Mouse (Mus musculus): ENCODE measurements around the gene Tmem151a. TPM values are rescaled to one million over a fixed set of nuclear protein-coding genes. Genes with fewer than 3 reads are reported as not detected.

Tmem151a gene
- polyA plus RNA-seq, 1 experiment: not detected

DNA sequence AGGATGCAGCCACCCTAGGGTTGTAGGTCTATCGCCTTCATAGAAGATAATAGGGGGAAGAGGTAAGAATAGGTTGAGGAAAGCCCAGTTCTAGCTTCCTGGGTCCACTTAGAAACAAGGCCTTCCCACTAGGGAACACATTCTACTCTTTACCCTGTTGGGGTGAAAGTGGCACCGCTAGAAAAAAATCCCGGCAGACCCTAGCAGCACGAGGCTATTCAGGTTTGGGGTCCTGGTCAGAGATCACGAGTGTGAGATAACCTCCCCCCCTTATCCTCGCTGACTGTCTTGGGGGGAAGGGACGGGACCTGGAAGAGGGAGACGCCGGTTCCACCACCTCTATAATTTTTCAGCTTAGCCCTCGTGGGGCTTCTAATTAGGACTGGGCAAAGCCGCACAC lies 14.3 kb downstream of the Tmem151a start:
- Histone ChIP-seq H3K27me3 (ENCODE audit: control insufficient read depth) (peaks cover 63% of the 10 kb centered on the region), H3K36me3 (ENCODE audit: control insufficient read depth) (no peaks in the 10 kb centered on the region), H3K4me3 (replicated peaks) (no peak overlapping the region), H3K9me3 (ENCODE audit: control insufficient read depth, low read length) (no peaks in the 10 kb centered on the region), H3K4me1 (ENCODE audit: control insufficient read depth) (peaks cover 67% of the 10 kb centered on the region)
- TF ChIP-seq TAL1 (IDR thresholded peaks at IDR 0.05; ENCODE audit: low read length) (no peak), GATA1 (IDR thresholded peaks at IDR 0.05; ENCODE audit: low read length) (no peak)

DNA sequence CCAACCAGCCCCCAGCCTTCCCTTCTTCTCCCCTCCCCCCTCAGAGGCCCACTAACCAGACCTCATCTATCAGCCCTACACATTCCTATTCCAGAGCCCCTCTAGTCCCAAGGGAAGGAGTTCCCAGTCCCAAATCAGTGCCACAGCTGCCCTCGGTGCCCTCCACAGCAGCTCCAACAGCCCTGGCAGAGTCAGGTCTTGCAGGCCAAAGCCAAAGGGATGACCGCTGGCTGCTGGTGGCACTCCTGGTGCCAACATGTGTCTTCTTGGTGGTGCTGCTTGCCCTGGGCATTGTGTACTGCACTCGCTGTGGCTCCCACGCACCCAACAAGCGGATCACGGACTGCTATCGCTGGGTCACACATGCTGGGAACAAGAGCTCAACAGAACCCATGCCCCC lies 15.4 kb downstream of the Tmem151a start:
- Histone ChIP-seq H3K4me1 (ENCODE audit: control insufficient read depth) (peaks cover 75% of the 10 kb centered on the region), H3K9me3 (ENCODE audit: control insufficient read depth, low read length) (no peaks in the 10 kb centered on the region), H3K4me3 (replicated peaks) (no peak overlapping the region), H3K36me3 (ENCODE audit: control insufficient read depth) (no peaks in the 10 kb centered on the region), H3K27me3 (ENCODE audit: control insufficient read depth) (peaks cover 57% of the 10 kb centered on the region)
- no peak for TF ChIP-seq GATA1 (IDR thresholded peaks at IDR 0.05; ENCODE audit: low read length)
- TF ChIP-seq TAL1 (IDR thresholded peaks at IDR 0.05; ENCODE audit: low read length): no peak

DNA sequence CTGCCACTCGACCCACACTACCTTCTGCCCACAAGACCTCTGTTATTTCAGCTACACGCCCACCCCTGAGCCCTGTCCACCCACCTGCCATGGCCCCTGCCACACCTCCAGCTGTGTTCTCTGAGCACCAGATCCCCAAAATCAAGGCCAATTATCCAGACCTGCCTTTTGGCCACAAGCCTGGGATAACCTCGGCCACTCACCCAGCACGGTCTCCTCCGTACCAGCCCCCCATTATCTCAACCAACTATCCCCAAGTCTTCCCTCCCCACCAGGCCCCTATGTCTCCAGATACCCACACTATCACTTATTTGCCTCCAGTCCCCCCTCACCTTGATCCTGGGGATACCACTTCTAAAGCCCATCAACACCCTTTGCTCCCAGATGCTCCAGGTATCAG lies 15.8 kb downstream of the Tmem151a start:
- Histone ChIP-seq H3K9me3 (ENCODE audit: control insufficient read depth, low read length) (no peaks in the 10 kb centered on the region), H3K4me3 (replicated peaks) (no peak overlapping the region), H3K27me3 (ENCODE audit: control insufficient read depth) (peaks cover 52% of the 10 kb centered on the region), H3K36me3 (ENCODE audit: control insufficient read depth) (no peaks in the 10 kb centered on the region), H3K4me1 (ENCODE audit: control insufficient read depth) (peaks cover 77% of the 10 kb centered on the region)
- TF ChIP-seq GATA1 (IDR thresholded peaks at IDR 0.05; ENCODE audit: low read length): no peak
- no peak for TF ChIP-seq TAL1 (IDR thresholded peaks at IDR 0.05; ENCODE audit: low read length)

DNA sequence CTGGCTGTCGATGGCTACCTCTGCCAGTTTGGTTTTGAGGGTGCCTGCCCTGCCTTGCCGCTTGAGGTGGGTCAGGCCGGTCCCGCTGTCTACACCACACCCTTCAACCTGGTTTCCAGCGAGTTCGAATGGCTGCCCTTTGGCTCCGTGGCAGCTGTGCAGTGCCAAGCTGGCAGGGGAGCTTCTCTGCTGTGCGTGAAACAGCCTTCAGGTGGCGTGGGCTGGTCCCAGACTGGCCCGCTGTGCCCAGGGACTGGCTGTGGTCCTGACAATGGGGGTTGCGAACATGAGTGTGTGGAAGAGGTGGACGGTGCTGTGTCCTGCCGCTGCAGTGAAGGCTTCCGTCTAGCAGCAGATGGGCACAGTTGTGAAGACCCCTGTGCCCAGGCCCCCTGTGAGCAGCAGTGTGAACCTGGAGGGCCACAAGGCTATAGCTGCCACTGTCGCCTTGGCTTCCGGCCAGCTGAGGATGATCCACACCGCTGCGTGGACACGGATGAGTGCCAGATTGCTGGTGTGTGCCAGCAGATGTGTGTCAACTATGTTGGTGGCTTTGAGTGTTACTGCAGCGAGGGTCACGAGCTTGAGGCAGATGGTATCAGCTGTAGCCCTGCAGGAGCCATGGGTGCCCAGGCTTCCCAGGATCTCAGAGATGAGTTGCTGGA lies 16.6 kb downstream of the Tmem151a start:
- Histone ChIP-seq H3K36me3 (ENCODE audit: control insufficient read depth) (no peaks in the 10 kb centered on the region), H3K9me3 (ENCODE audit: control insufficient read depth, low read length) (no peaks in the 10 kb centered on the region), H3K4me3 (replicated peaks) (peak overlapping the region; percentile 60), H3K4me1 (ENCODE audit: control insufficient read depth) (peaks cover 77% of the 10 kb centered on the region), H3K27me3 (ENCODE audit: control insufficient read depth) (peaks cover 44% of the 10 kb centered on the region)
- no peak for TF ChIP-seq GATA1 (IDR thresholded peaks at IDR 0.05; ENCODE audit: low read length)
- no peak for TF ChIP-seq TAL1 (IDR thresholded peaks at IDR 0.05; ENCODE audit: low read length)

DNA sequence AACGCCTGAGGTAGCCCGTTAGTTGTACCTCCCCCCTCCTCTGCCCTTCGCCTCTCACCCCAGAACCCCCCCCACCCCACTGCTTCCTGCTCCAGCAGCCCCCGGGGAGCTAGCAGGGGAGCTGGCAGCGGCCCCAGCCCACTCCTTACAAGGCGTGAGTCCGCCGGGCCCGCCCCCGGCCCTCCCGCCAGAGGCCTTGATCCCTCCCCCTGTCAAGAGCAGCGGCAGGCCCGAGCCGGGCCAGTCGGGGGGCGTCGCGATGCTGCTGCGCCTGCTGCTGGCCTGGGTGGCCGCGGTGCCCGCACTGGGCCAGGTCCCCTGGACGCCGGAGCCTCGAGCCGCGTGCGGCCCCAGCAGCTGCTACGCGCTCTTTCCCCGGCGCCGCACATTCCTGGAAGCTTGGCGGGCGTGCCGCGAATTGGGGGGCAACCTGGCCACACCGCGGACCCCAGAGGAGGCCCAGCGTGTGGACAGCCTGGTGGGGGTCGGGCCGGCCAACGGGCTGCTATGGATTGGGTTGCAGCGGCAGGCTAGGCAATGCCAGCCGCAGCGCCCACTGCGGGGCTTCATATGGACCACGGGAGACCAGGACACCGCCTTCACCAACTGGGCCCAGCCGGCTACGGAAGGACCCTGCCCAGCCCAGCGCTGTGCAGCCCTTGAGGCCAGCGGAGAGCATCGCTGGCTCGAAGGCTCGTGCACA lies 17.3 kb downstream of the Tmem151a start, which contains the start of gene Cd248:
TSS of gene Cd248 (plus strand) at position 212 of the 703 bp plus-strand sequence.
- H3K36me3 ChIP-seq (ENCODE audit: control insufficient read depth): no peaks in the 10 kb centered on the region
- peak within 1 kb of the TSS; percentile 60 for H3K4me3 ChIP-seq (replicated peaks)
- TF ChIP-seq TAL1 (IDR thresholded peaks at IDR 0.05; ENCODE audit: low read length) (no peak), GATA1 (IDR thresholded peaks at IDR 0.05; ENCODE audit: low read length) (no peak)
- peaks cover 41% of the 10 kb centered on the region for H3K27me3 ChIP-seq (ENCODE audit: control insufficient read depth)
- no peaks in the 10 kb centered on the region for H3K9me3 ChIP-seq (ENCODE audit: control insufficient read depth, low read length)
- peaks cover 72% of the 10 kb centered on the region for H3K4me1 ChIP-seq (ENCODE audit: control insufficient read depth)

DNA sequence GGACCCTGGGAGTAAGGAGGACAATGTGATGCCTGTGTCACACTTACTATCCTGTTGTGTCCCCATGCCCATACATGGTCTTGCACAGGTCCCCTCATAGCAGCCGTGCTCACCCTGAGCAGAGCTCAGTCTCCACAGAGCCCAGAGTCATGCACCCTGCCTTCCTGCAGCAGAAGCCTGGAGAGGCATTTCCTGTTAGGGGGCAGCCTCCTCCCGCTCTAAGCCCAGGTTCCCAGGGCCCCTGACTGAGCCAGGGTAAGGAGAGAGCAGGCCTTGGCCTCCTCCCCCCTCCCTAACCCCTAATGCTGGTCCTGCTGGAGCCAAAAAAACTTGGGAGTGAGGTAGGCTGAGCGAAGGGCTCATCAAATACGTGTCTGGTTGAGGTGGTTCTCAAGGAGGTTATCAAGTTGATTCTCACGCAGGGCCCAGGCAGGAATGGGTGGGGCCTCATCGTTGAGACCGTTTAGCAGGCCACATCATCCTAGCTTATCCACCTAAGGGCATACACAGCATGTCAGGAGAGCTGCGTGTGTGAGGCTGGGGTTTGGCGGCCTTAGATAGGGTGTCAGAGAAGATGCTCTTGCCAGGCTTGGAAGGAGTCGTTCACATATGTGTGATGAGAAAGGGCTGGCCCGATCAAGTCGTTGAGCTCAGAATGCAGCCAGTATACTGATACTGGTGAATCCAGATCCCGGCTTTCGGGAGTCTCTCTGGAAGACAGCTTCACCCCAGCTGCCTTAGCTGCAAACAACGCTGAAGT lies 18.1 kb downstream of the Tmem151a start:
- H3K4me3 ChIP-seq (replicated peaks): peak overlapping the region; percentile 60
- H3K27me3 ChIP-seq (ENCODE audit: control insufficient read depth): peaks cover 41% of the 10 kb centered on the region
- peaks cover 67% of the 10 kb centered on the region for H3K4me1 ChIP-seq (ENCODE audit: control insufficient read depth)
- H3K9me3 ChIP-seq (ENCODE audit: control insufficient read depth, low read length): no peaks in the 10 kb centered on the region
- TF ChIP-seq GATA1 (IDR thresholded peaks at IDR 0.05; ENCODE audit: low read length) (no peak), TAL1 (IDR thresholded peaks at IDR 0.05; ENCODE audit: low read length) (peak; percentile 28; the same call in 1 of the 3 replicates)
- no peaks in the 10 kb centered on the region for H3K36me3 ChIP-seq (ENCODE audit: control insufficient read depth)

DNA sequence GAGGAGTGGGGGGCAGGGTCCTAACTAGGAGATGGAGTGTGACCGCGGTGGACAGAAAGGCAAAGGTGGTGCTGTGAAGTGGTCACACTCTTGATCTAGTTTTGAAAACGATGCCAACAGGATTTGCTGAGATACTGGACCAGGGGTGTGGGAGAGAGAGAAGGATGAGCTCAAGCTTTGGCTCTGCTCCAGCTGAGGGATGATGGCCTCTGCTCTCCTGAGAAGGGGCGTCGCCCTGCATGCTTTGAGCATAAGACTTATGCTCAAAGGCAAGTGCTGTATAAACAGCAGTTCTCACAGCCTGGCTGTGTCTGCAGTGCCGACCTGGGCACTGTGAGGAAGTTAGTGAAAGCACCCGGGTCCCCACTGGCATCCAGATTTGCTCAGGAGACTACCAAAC lies 20.2 kb downstream of the Tmem151a start:
- H3K9me3 ChIP-seq (ENCODE audit: control insufficient read depth, low read length): no peaks in the 10 kb centered on the region
- no peak for TF ChIP-seq TAL1 (IDR thresholded peaks at IDR 0.05; ENCODE audit: low read length)
- TF ChIP-seq GATA1 (IDR thresholded peaks at IDR 0.05; ENCODE audit: low read length): no peak
- H3K36me3 ChIP-seq (ENCODE audit: control insufficient read depth): no peaks in the 10 kb centered on the region
- H3K27me3 ChIP-seq (ENCODE audit: control insufficient read depth): peaks cover 31% of the 10 kb centered on the region
- H3K4me3 ChIP-seq (replicated peaks): no peak overlapping the region
- H3K4me1 ChIP-seq (ENCODE audit: control insufficient read depth): peaks cover 60% of the 10 kb centered on the region

DNA sequence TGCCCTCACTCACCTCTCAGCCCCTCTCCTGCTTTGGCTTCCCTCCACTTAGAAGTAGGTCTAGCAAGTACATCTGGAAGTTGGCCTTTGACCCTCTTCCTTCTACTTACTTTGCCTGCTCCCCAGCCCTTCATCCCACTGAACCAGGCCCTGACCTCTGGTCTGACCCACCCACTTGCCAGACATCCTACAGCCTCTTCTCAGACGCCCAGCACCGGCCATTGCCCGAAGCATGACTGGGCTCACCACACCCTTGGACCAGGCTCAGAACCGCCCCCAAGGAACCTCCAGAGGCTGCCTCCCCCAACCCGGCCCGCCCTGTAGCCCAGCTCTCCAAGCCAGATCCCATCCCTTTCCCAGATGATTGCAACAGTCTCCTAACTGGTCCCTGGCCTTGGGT lies 22.9 kb downstream of the Tmem151a start:
- Histone ChIP-seq H3K36me3 (ENCODE audit: control insufficient read depth) (no peaks in the 10 kb centered on the region), H3K27me3 (ENCODE audit: control insufficient read depth) (peaks cover 6% of the 10 kb centered on the region), H3K4me1 (ENCODE audit: control insufficient read depth) (peaks cover 59% of the 10 kb centered on the region), H3K9me3 (ENCODE audit: control insufficient read depth, low read length) (no peaks in the 10 kb centered on the region), H3K4me3 (replicated peaks) (no peak overlapping the region)
- TF ChIP-seq GATA1 (IDR thresholded peaks at IDR 0.05; ENCODE audit: low read length): no peak
- no peak for TF ChIP-seq TAL1 (IDR thresholded peaks at IDR 0.05; ENCODE audit: low read length)

DNA sequence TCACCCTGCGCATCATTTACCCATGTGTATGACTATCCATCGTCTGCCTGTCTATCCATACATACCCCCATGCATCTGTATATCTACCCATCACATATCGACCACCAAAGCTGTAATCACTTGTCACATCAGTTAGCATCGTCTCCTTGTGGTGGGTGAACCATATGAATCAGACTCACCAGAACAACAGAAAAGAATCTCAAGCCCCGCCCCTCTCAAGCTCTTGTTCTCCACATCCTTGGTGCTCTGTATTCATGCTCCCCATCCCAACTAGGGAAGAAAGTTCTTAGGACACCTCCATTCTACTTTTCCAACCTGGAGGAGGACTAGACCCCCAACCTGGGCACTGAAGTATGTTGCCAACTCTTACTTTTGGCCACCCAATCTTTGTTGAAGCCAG lies 23.3 kb downstream of the Tmem151a start:
- Histone ChIP-seq H3K4me1 (ENCODE audit: control insufficient read depth) (peaks cover 56% of the 10 kb centered on the region), H3K4me3 (replicated peaks) (no peak overlapping the region), H3K36me3 (ENCODE audit: control insufficient read depth) (no peaks in the 10 kb centered on the region), H3K9me3 (ENCODE audit: control insufficient read depth, low read length) (no peaks in the 10 kb centered on the region), H3K27me3 (ENCODE audit: control insufficient read depth) (peaks cover 2% of the 10 kb centered on the region; the same call in 1 of the 2 replicates)
- TF ChIP-seq TAL1 (IDR thresholded peaks at IDR 0.05; ENCODE audit: low read length) (no peak), GATA1 (IDR thresholded peaks at IDR 0.05; ENCODE audit: low read length) (no peak)
